Comparison of ENCODE assay signal across 25 mouse cellular contexts in genomic region chr5:39216326-39216725, GRCm38 (mm10).
"Had no signal": no experiment of that assay in that cellular context is flagged by ENCODE, and none has a peak within 500 bp of the region (broad histone marks: within the 10 kb centered on the region; RNA-seq: fewer than 3 reads in every experiment).

No protein-coding gene starts in this region.

- DNase-seq: gastrocnemius, postnatal 14 days; gastrocnemius, postnatal 36 days; heart, adult 18-20 months; heart, postnatal 14 days; heart, postnatal 36 days; kidney, adult 11 months; kidney, adult 2 months; kidney, adult 9 months; kidney, postnatal 14 days; kidney, postnatal 36 days; layer of hippocampus, adult 9-11 months; layer of hippocampus, postnatal 36 days; left cerebral cortex, postnatal 4 days had no signal

- ATAC-seq: hindbrain, postnatal 0 days; intestine, embryonic 16.5 days; liver, embryonic 12.5 days had no signal

- H3K4me3 ChIP-seq: heart, embryonic 10.5 days; heart, embryonic 12.5 days; hindbrain, embryonic 13.5 days; hindbrain, embryonic 15.5 days; kidney, embryonic 15.5 days; limb, embryonic 13.5 days; limb, embryonic 15.5 days; liver, embryonic 12.5 days had no signal

- H3K27ac ChIP-seq: heart, embryonic 10.5 days; hindbrain, embryonic 13.5 days; hindbrain, embryonic 15.5 days; hindbrain, postnatal 0 days; kidney, embryonic 15.5 days; kidney, postnatal 0 days; limb, embryonic 13.5 days; limb, embryonic 15.5 days; liver, embryonic 12.5 days; liver, embryonic 14.5 days had no signal
